Mouse (Mus musculus) left cerebral cortex, adult 18-20 months (tissue): ENCODE results near the gene Daam2. TPM values are rescaled to one million over a fixed set of nuclear protein-coding genes. Genes with fewer than 3 reads are reported as not detected.
"Not testable (repeated sequence)": the region's sequence is repeated elsewhere in the genome, so short reads cannot be mapped to it uniquely, and the experiment has no call there.

Experiments
- DNase-seq, 2 experiments: peaks; one replicate each; pipeline ENCODE4 v3.0.0; 2021 to 2022; ENCODE audit warnings: low spot score in 2 of 2, mixed read lengths in 1 of 2
- total RNA-seq, 2 experiments: library from RNA; stranded (reverse); gene quantifications; 2 replicates each; pipeline ENCODE4 v1.2.3; 2021

Daam2 gene
- total RNA-seq, 2 experiments from 2014 or later = 40.7 to 45.9 TPM

DNA sequence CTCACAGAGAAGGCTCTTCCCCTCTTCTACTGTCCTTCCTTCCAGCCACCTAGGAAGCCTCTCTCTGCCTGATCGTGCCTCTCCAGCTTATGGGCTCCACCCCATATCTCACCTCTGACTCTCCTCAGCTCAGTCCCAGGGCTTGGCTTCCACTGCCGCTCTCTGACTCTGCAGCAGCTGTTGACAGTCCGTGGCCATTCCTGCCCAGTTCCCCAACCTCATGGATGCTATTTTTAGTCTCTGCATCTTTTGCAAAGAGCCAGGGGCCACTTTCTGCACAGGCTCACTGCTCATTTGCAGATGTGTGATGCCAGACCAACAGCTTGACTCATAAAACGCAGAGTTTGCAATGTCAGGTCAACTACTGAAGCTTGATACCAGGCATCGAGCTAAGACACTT lies 75.0 kb downstream of the Daam2 start:
- DNase-seq = no peak

DNA sequence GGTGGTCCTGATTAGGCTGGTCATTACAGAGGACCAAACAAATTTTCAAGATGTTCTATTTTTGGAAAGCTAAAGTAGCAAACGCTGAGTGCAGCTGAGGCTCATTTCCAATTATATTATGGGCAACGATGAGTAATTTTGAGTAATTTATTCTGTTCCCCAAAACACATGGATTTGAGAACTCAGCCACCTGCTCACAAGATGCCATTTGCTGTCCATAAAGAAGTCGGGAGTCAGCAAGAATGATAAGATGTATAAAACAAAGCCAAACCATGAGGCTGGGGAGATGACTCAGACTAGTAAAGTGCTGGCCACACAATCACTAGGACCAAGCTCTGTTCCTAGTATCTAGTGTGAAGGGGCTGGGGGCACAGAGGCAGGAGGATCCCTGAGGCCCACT lies 79.7 kb downstream of the Daam2 start:
- DNase-seq = peak; percentile 29 to 37

DNA sequence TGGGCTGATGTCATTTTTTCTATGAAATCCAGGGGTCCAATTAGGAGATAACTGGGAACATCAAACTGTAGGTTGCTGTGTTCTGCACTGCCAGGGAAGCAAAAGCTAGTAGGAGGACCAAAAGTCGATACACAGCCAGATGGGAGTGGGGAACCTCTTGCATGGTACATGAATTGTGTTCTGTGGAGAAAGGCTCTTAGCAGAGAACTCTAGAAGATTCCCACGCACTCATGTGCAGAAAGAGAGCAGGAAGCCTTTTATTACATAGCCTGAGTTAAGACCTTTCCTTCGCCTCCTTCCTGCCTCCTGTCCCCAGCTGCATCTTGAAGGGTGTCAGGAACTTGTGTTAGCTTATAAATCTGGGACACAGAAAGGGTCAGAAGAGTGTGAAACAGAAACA lies 82.3 kb downstream of the Daam2 start:
- peak in 1 of 2 experiments; percentile 29 for DNase-seq

GRCm38 (mm10) chr17:49477370-49477769 lies 86.8 kb downstream of the Daam2 start:
- DNase-seq = no peak

DNA sequence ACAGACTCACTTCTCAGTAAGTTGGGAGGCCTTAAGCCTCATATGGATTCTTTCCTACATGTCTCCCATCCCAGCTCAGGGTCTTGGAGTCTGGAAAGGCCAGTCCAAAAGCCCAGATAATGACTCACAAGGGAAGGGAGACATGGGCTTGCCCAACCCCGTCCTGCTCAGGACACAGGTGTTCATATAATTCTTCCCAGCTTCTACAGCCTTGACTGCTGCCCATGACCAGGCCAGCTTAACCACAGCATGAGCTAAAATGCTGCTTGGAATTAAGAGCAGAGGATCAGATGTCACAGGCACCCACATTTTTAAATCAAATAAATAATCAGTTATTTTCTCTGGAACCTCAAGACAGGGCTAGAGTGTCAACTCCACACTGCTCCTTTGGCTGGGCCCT lies 89.0 kb downstream of the Daam2 start:
- DNase-seq = no peak

DNA sequence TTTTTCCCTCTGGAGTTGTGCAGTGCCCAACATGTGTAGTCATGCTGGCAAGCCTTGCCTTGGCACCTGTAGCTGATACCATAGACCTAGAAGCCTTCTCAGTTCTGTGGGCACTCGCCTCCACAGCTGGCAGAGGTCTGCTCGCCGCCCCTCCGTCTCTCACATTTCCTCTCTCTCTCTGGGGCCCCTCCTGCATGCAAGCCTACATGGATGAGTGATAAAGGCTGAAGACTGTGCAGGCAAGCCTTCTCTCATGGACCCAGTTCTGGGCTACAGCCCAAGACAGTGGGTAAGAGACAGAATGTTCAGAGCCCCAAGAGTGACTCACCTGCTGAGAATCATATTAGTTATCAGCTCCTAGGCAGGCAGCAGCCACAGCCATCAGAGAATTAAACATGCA lies 90.1 kb downstream of the Daam2 start:
- DNase-seq = peak; percentile 40 to 46

GRCm38 (mm10) chr17:49472626-49473025 lies 91.5 kb downstream of the Daam2 start:
- no peak for DNase-seq

- DNase-seq = peak; percentile 76 to 86
These were observed 95.9 kb downstream of the Daam2 start for GRCm38 (mm10) chr17:49468223-49468622.

DNA sequence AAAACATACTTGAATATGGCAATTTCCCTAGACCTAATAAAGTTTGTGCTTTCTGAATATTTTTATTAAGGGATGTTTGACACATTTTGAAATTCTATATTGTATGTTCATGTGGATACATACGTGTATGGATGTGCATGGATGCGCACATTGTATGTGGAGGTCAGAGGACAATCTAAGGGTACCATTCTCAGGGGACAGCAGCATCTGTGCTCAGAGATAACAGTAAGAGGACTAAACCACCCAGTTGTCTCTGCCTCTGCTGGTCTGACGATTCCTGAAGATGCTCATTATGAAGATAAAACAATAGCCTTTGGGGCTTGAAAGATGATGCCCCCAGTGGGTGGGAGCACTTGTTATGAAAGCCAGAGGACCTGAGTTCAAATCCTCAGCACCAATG lies 99.3 kb downstream of the Daam2 start:
- no peak for DNase-seq

DNA sequence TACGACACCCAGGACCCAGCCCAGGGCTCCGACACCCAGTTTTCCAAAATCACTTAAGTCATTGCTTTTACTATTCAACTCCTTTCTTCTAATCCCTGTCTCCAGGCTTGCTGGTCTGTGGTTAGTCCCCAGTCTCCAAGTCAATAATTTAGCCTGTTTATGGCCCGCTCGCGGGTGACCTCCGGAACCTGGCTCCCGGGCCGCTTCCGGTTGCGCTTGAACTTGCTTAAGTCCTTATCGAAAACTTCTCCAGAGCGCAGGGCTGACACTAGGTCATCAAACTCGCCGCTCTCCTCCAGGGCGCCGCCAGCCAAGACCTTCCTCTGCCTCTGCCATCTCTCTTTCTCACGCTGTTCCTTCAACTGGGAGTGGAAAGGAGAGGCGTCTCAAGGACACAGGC lies 105.8 kb downstream of the Daam2 start:
- DNase-seq = no peak

GRCm38 (mm10) chr17:49457833-49458232 lies 106.3 kb downstream of the Daam2 start:
- no peak for DNase-seq

DNA sequence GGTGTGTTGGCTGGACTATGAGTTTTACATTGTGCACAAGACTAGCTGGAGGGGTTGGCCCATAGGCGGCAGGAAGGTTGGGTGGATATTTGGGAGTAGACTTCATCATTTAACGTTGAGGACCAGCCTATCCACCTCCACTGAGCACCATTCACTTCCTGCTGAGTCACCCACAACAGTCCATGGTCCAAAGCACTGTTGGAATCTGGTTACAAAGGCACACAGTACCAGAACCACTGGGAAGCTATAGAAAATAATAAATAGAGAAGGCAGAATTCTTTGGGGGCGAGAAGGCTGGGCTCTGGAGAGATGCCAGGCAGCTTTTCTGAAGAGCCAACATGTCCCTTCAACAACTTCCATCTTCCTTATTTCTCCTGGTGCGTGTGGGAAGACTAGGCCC lies 107.8 kb downstream of the Daam2 start:
- DNase-seq = no peak

- DNase-seq = no peak
These were observed 113.2 kb downstream of the Daam2 start for GRCm38 (mm10) chr17:49450922-49451321.

DNA sequence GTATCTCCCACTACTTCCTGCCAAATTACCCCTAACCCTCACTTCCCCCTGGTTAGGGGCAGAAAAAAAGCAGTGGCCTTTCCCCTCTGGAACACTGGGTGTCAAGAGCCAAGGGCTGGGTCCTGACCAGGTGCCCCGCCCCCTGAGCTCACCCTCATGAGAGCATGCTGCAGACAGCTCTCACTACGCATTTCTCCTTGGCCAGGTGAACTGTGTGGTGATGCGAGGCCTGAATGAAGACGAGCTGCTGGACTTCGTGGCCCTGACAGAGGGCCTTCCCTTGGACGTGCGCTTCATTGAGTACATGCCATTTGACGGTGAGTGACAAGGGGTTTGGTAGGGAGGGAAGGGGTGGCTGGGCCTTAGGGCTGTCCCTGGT lies 114.9 kb downstream of the Daam2 start:
- no peak for DNase-seq

DNA sequence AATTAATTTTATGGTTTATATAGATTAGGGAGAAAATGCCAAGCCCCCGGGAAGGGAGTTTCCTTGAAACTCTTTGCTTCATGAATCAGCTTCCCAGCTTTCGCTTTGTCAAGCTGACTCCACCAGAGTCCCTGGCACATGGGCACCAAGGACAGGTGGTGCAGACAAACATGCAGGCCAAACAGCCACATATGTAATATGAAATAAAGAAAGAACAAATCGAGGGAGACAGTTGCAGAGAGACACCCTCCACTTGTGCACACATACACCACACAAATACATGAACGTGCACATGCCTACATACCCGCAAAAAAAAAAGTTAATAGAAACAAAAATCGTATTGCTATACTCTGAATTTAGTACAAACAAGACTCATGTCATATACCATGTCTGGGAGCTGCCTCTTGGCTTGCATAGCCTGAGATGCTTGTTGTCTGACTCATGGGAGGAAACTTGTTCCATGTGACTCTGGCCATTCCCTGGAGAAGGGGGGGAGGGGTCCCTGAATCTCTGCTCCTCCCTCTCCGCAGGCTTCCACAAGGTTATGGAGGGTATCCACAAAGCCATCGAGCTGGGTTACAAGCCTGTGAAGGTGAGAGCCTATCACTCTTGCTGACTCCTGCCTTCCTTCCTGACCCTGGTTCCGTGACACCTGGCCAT lies 115.4 kb downstream of the Daam2 start:
- DNase-seq = no peak

DNA sequence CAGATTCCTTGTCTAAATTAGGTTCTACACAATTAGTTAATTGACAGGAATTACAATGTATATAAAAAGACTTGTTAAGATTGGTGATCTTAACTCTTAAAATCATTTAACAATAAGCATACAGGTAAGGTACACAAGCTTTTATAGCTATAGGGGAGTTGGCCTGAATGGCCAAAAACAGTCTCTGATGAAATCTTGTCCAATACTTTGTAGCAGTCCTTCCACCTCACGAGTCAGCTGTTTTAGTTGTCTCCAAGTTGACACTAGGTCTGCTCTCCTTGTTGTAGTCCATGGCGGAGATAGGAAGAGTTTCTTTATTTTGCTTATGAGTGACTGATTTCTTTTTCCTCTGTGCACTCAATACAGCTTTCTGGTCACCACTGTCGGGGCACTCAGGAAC lies 121.3 kb downstream of the Daam2 start:
- not testable (repeated sequence) for DNase-seq

DNA sequence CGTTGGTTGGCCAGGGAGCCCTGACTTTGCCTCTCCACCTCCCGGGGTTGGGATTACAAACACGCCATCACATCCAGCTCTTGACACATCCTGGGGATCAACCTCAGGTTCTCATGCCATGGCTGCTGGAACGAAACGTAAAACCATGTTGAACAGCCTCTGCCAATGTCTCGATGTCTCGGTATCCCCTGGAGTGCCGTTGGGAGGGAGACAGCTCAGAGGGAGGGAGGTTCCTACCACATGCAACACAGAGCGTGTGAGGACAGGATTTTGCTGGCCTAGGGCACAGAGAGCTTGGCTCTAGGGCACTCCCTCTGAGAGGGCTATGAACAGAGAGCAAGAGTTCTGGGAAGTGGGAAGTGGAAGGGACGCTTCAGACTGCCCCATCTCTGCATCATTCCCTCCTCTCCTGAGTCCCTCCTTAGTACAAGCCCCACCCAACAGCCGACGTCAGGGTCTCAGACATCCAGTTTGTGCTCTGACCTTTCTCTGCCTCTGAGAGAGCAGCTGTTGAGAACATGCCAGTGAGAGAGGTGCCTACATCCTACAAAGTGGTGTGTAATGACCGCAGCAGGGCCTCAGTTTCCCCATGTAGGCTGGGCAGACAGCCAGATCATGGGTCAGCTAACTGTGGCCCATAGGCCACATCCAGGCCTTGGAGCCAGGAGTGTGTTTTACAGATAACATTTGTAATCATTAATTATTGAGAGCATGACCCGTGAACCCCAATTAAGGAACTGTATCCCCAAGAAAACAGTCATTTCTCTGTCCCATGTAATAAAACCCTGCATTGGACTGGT lies 123.6 kb downstream of the Daam2 start:
- no peak for DNase-seq

GRCm38 (mm10) chr17:49439706-49440105 lies 124.4 kb downstream of the Daam2 start:
- DNase-seq = no peak

DNA sequence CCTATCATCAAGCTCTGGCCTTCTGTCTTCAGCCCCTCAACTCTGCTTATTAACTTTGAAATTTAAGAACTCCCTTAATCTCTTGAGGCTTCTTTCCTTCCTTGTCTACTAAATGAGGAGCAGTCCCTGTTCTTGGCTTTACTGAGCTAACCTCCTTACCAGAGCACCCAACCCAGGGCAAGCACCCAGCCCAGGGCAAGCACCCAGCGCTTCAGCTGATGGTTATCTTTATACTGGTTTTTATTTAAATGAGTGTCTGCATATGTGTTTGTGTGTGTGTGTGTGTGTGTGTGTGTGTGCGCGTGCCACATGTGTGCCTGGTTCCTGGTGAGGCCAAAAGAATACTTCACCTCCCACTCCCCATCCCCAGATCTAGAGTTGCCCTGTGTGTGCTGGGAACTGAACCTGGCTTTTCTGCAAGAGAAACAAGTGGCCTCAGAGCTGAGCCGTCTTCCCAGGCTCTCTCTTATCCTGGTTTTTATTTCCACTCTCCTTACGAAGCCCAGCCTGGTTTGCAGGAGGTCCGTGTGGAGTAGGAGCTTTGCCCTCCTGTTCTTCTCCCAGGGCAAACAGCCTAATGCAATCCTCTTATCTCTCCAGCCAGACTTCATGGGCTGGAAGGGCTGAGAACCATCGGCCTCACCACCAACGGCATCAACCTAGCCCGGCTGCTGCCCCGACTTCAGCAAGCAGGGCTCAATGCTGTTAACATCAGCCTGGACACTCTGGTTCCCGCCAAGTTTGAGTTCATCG lies 125.1 kb downstream of the Daam2 start:
- DNase-seq = no peak

DNA sequence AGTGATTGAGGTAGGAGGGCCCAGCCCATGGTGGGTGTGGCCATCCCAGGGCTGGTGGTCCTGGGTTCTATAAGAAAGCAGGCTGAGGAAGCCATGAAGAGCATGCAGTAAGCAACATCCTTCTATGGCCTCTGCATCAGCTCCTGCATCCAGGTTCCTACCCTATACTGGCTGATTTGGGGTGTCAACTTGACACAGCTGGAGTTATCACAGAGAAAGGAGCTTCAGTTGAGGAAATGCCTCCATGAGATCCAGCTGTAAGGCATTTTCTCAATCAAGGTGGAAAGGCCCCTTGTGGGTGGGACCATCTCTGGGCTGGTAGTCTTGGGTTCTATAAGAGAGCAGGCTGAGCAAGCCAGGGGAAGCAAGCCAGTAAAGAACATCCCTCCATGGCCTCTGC lies 126.8 kb downstream of the Daam2 start:
- DNase-seq = not testable (repeated sequence)

GRCm38 (mm10) chr17:49436631-49437030 lies 127.5 kb downstream of the Daam2 start:
- DNase-seq = no peak

- no peak for DNase-seq
These were observed 129.1 kb downstream of the Daam2 start for GRCm38 (mm10) chr17:49435081-49435480.
